Mouse (Mus musculus): ENCODE results near the gene Nudt5.
A peak's percentile ranks its signal among the peaks of the same experiment; 100 is the strongest.
"Not testable (repeated sequence)": the region's sequence is repeated elsewhere in the genome, so short reads cannot be mapped to it uniquely, and the experiment has no call there.

Gene Nudt5

GRCm38 (mm10) chr2:5844873-5845631 lies at the start of gene Nudt5, which contains the start of gene Cdc123:
Gene Nudt5, plus strand, starts transcription at chr2:5845019.
Gene Cdc123, minus strand, starts transcription at chr2:5845164.
- peak; percentile 91 for DNase-seq (ENCODE audit: low spot score)

GRCm38 (mm10) chr2:5797816-5798672 lies 46.8 kb upstream of the Nudt5 start:
- no peak for DNase-seq (ENCODE audit: low spot score)

GRCm38 (mm10) chr2:5801182-5801640 lies 43.6 kb upstream of the Nudt5 start:
- no peak for DNase-seq (ENCODE audit: low spot score)

- no peak for DNase-seq (ENCODE audit: low spot score)
These were observed 42.8 kb upstream of the Nudt5 start for GRCm38 (mm10) chr2:5801927-5802590.

- no peak for DNase-seq (ENCODE audit: low spot score)
These were observed 40.3 kb upstream of the Nudt5 start for GRCm38 (mm10) chr2:5804440-5805045.

- no peak for DNase-seq (ENCODE audit: low spot score)
These were observed 39.6 kb upstream of the Nudt5 start for GRCm38 (mm10) chr2:5805228-5805627.

GRCm38 (mm10) chr2:5806201-5806600 lies 38.6 kb upstream of the Nudt5 start:
- DNase-seq (ENCODE audit: low spot score), result not testable (repeated sequence)

GRCm38 (mm10) chr2:5810036-5810718 lies 34.6 kb upstream of the Nudt5 start:
- DNase-seq (ENCODE audit: low spot score), result no peak

- no peak for DNase-seq (ENCODE audit: low spot score)
These were observed 33.5 kb upstream of the Nudt5 start for GRCm38 (mm10) chr2:5811235-5811782.

- DNase-seq (ENCODE audit: low spot score), result no peak
These were observed 23.6 kb upstream of the Nudt5 start for GRCm38 (mm10) chr2:5821264-5821663.

- DNase-seq (ENCODE audit: low spot score), result no peak
These were observed 22.4 kb upstream of the Nudt5 start for GRCm38 (mm10) chr2:5822449-5822848.

GRCm38 (mm10) chr2:5824213-5824612 lies 20.6 kb upstream of the Nudt5 start:
- no peak for DNase-seq (ENCODE audit: low spot score)

- DNase-seq (ENCODE audit: low spot score), result no peak
These were observed 20.1 kb upstream of the Nudt5 start for GRCm38 (mm10) chr2:5824685-5825084.

- no peak for DNase-seq (ENCODE audit: low spot score)
These were observed 19.4 kb upstream of the Nudt5 start for GRCm38 (mm10) chr2:5825265-5825913.

GRCm38 (mm10) chr2:5840815-5841214 lies 4.0 kb upstream of the Nudt5 start:
- DNase-seq (ENCODE audit: low spot score), result no peak

GRCm38 (mm10) chr2:5844181-5844872 lies 492 bp upstream of the Nudt5 start:
- DNase-seq (ENCODE audit: low spot score), result no peak

- no peak for DNase-seq (ENCODE audit: low spot score)
These were observed 1.0 kb downstream of the Nudt5 start for GRCm38 (mm10) chr2:5845826-5846225.

GRCm38 (mm10) chr2:5851116-5851515 lies 6.3 kb downstream of the Nudt5 start:
- DNase-seq (ENCODE audit: low spot score), result no peak

GRCm38 (mm10) chr2:5851866-5852265 lies 7.0 kb downstream of the Nudt5 start:
- no peak for DNase-seq (ENCODE audit: low spot score)

GRCm38 (mm10) chr2:5862834-5863233 lies 18.0 kb downstream of the Nudt5 start, which contains the start of gene Gm13199:
Gene Gm13199, minus strand, starts transcription at chr2:5862934.
- no peak for DNase-seq (ENCODE audit: low spot score)

All from left cerebral cortex, adult 11 months (tissue).